Comparison of ENCODE assay signal across 26 mouse cellular contexts in the genomic region with DNA sequence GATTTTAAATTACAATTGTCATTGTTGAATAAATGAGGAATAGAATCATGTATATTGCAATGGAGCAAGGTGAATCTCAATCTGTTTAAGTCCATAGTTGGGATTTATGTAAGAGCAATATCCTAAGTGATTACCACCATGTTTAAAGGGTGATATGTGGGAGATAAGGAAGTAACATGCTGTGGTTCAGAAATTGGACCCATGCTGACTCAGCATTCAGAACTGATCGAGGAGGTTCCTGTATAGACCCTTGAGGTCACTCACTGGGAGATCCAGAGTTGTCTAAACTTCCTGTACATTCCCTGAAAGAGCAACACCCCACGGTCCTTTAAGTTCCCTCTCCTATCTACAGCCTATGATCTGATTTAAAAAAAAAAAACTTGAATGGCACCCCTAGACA. TPM values are rescaled to one million over a fixed set of nuclear protein-coding genes. Genes with fewer than 3 reads are reported as not detected.
"Had no signal": no experiment of that assay in that cellular context is flagged by ENCODE, and none has a peak within 500 bp of the region (broad histone marks: within the 10 kb centered on the region; RNA-seq: fewer than 3 reads in every experiment).

No protein-coding gene starts in this region.

- H3K4me2 ChIP-seq: neural tube, embryonic 12.5 days; neural tube, embryonic 13.5 days; neural tube, embryonic 15.5 days; stomach, embryonic 15.5 days had no signal

- H3K27ac ChIP-seq: neural tube, embryonic 12.5 days; neural tube, embryonic 13.5 days; neural tube, embryonic 15.5 days; stomach, embryonic 15.5 days; stomach, postnatal 0 days had no signal

- H3K9me3 ChIP-seq: neural tube, embryonic 12.5 days; neural tube, embryonic 13.5 days; neural tube, embryonic 15.5 days; stomach, embryonic 15.5 days had no signal

- H3K9ac ChIP-seq: neural tube, embryonic 12.5 days; neural tube, embryonic 13.5 days; neural tube, embryonic 15.5 days; stomach, embryonic 15.5 days had no signal

- H3K27me3 ChIP-seq: neural tube, embryonic 12.5 days; neural tube, embryonic 13.5 days; neural tube, embryonic 15.5 days; stomach, embryonic 15.5 days had no signal

- H3K36me3 ChIP-seq: neural tube, embryonic 12.5 days; neural tube, embryonic 13.5 days; neural tube, embryonic 15.5 days; stomach, embryonic 15.5 days had no signal

- H3K4me1 ChIP-seq: neural tube, embryonic 12.5 days; neural tube, embryonic 13.5 days; neural tube, embryonic 15.5 days; stomach, embryonic 15.5 days had no signal

- DNase-seq: retina, postnatal 1 day; right cerebral cortex, adult 18-20 months; right cerebral cortex, postnatal 14 days; right cerebral cortex, postnatal 25 days; right cerebral cortex, postnatal 4 days; spleen, adult 18-20 months; thymus, adult 18-20 months; thymus, adult 2 months; thymus, postnatal 14 days; thymus, postnatal 25 days; thymus, postnatal 36 days; thymus, postnatal 4 days had no signal

- H3K4me3 ChIP-seq: neural tube, embryonic 12.5 days; neural tube, embryonic 13.5 days; neural tube, embryonic 15.5 days; stomach, embryonic 15.5 days had no signal

RNA-seq across cellular contexts. Expression of gene Vmn1r197, which starts 8.9 kb away (rescaled TPM):
- total RNA-seq: neutrophil, adult 5-6 weeks had no signal
- polyA plus RNA-seq: neural tube, embryonic 11.5 days; neural tube, embryonic 12.5 days; neural tube, embryonic 13.5 days; neural tube, embryonic 14.5 days; neural tube, embryonic 15.5 days; small intestine, adult 2 months; spleen, adult 2 months; stomach, embryonic 14.5 days; stomach, embryonic 15.5 days; stomach, embryonic 16.5 days; stomach, postnatal 0 days; thymus, adult 2 months; thymus, postnatal 0 days; urinary bladder, adult 2 months had no signal

RNA-seq across cellular contexts. Expression of gene Vmn1r198, which starts 16.9 kb away (rescaled TPM):
- polyA plus RNA-seq: neural tube, embryonic 11.5 days; neural tube, embryonic 12.5 days; neural tube, embryonic 13.5 days; neural tube, embryonic 14.5 days; neural tube, embryonic 15.5 days; small intestine, adult 2 months; spleen, adult 2 months; stomach, embryonic 14.5 days; stomach, embryonic 15.5 days; stomach, embryonic 16.5 days; stomach, postnatal 0 days; thymus, adult 2 months; thymus, postnatal 0 days; urinary bladder, adult 2 months had no signal

RNA-seq across cellular contexts. Expression of gene Vmn1r196, which starts 43.5 kb away (rescaled TPM):
- total RNA-seq: neutrophil, adult 5-6 weeks had no signal
- polyA plus RNA-seq: neural tube, embryonic 11.5 days; neural tube, embryonic 12.5 days; neural tube, embryonic 13.5 days; neural tube, embryonic 14.5 days; neural tube, embryonic 15.5 days; small intestine, adult 2 months; spleen, adult 2 months; stomach, embryonic 14.5 days; stomach, embryonic 15.5 days; stomach, embryonic 16.5 days; stomach, postnatal 0 days; thymus, adult 2 months; thymus, postnatal 0 days; urinary bladder, adult 2 months had no signal

RNA-seq across cellular contexts. Expression of gene Vmn1r199, which starts 46.3 kb away (rescaled TPM):
- total RNA-seq: neutrophil, adult 5-6 weeks had no signal
- polyA plus RNA-seq: neural tube, embryonic 11.5 days; neural tube, embryonic 12.5 days; neural tube, embryonic 13.5 days; neural tube, embryonic 14.5 days; neural tube, embryonic 15.5 days; small intestine, adult 2 months; spleen, adult 2 months; stomach, embryonic 14.5 days; stomach, embryonic 15.5 days; stomach, embryonic 16.5 days; stomach, postnatal 0 days; thymus, adult 2 months; thymus, postnatal 0 days; urinary bladder, adult 2 months had no signal

RNA-seq across cellular contexts. Expression of gene Vmn1r200, which starts 56.9 kb away (rescaled TPM):
- total RNA-seq: neutrophil, adult 5-6 weeks had no signal
- polyA plus RNA-seq: neural tube, embryonic 11.5 days; neural tube, embryonic 13.5 days; neural tube, embryonic 14.5 days; neural tube, embryonic 15.5 days; small intestine, adult 2 months; spleen, adult 2 months; stomach, embryonic 14.5 days; stomach, embryonic 15.5 days; stomach, embryonic 16.5 days; stomach, postnatal 0 days; thymus, adult 2 months; thymus, postnatal 0 days; urinary bladder, adult 2 months had no signal
